Mouse (Mus musculus) megakaryocyte-erythroid progenitor cell, adult 5-6 weeks (primary cell): ENCODE results near the gene Olfr1260. TPM values are rescaled to one million over a fixed set of nuclear protein-coding genes. Genes with fewer than 3 reads are reported as not detected.

ENCODE experiments used
- ATAC-seq: replicated peaks from 2 replicates; pipeline ENCODE4 v1.8.0; 2016; ENCODE audit warnings: mild to moderate bottlenecking, inconsistent platforms; ENCODE audit not compliant: severe bottlenecking, poor library complexity, low FRiP score, low TSS enrichment
- total RNA-seq, 2 experiments: library from RNA; stranded (forward) in 1 of 2; stranded (reverse) in 1 of 2; fragments of 200-1000, 215-1000 nt in 1 of 2; fragments of >200 nt in 1 of 2; fragmentation: Nextera tagmentation in 1 of 2; gene quantifications; 2 replicates each; pipeline ENCODE4 v1.2.3; 2014 to 2017

Gene Olfr1260
- total RNA-seq (2014; fragmentation: Nextera tagmentation) (not detected in 2 replicates), total RNA-seq (2017) (not detected in 2 replicates)

DNA sequence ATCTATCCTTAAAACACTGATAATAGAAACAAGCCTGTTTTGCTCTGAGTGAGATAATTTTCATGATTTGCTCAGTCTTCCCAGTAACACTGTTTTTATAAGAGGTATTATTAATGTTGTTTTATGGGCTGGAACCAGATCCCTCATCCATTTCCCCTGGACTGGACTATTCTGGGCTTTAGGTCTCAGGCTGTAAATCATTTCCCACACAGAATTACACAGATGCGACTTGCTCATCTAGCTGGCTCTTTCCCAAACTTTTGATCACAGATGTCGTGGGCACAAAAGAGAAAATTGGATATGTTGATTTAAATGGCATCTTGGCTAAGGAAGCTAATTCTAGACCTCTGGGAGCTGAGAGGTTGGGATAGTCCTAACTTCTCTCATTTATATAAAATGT is at the start of gene Olfr1260:
Olfr1260 (plus strand) TSS at position 157 of the 400 bp plus-strand sequence.
- no peak for ATAC-seq

GRCm38 (mm10) chr2:89927009-89927408 is 47.1 kb upstream of the Olfr1260 start, which contains the start of gene Olfr1258:
TSS of gene Olfr1258 (plus strand) at chr2:89927309.
- ATAC-seq = no peak

DNA sequence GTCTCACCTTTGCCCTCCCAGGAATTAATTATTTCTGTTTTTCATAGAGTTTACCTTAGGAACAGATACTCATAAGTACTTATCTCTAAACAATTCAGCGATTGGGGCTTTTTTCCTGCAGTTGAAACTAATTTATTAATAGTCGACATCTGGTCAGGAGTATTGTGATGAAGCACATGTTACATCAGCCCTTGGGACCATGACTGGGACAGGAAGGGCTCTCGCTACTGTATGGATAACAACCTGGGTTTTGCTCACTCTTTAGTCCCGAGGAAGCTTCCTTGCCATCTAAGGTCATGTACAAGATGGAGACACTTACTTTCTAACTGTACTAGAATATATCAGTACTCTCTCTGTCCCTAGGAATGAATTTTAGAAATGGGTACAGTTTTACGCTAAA is 25.6 kb upstream of the Olfr1260 start, which contains the start of gene Olfr1259:
Olfr1259 (minus strand) TSS at position 101 of the 400 bp plus-strand sequence.
- no peak for ATAC-seq

- no peak for ATAC-seq
Observed at GRCm38 (mm10) chr2:89977709-89978108, 3.6 kb downstream of the Olfr1260 start.

- no peak for ATAC-seq
Observed at GRCm38 (mm10) chr2:89990921-89991320, 16.8 kb downstream of the Olfr1260 start, which contains the start of gene Olfr1261. TSS of gene Olfr1261 (plus strand) at chr2:89991221.

DNA sequence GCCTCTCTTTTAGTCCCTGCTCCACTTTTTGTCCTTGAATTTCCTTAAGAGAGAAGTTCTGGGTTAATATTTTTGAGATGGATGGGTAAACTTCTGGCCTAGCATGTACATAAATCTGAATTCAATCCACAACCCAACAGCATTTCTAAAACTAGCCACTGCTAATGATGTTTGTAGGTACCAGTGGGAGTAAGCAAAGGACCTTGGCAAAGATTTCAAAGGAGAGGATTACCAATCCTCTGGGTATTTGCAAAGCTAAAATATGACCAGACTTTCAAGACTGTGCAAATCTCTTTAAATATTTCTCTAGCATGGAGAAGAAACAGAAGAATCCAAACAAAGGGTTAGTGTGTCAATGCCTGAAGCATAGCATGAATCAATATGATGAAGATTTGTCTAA is 25.7 kb downstream of the Olfr1260 start, which contains the start of gene Olfr1262:
Olfr1262 (plus strand) TSS at position 301 of the 400 bp plus-strand sequence.
- no peak for ATAC-seq

DNA sequence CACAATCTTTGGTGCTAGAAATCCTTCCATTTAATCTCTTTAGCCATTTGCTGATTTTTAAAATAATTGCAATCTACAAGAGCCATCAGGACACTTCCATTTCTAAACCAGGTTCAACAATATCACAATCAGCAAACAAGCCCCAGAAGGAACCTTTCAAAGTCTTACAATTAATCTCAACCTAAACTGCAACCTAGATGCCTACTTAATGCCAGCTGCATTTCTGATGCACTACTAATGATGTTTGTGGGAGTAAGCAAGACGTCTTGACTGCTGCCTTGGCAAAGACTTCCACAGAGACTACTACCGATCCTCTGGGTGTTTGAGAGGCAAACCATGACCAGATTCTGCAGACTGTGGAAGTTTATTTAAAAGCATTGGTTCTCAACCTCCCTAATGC is 37.7 kb downstream of the Olfr1260 start, which contains the start of gene Olfr1263:
Olfr1263 (plus strand) TSS at position 301 of the 400 bp plus-strand sequence.
- no peak for ATAC-seq

DNA sequence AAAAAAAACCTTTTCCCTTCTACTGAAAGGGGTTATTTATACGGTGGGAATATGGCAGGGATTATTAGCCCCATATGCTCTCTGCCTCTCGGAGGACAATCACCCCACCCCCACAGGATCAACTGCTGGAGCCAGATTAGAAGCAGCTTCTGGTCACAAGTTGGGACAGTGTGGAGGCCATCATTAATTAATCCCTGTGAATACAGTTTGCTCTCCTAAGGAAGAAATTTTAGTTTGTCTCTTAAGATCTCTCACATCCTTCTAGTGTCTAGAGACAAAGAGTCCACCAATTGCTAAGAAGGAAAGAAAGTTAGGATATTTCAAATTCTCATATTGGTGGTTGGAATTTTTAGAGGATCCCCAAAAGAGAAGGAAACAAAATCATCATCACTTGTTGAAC is 51.3 kb downstream of the Olfr1260 start, which contains the start of gene Olfr1264:
Olfr1264 (minus strand) TSS at position 101 of the 400 bp plus-strand sequence.
- ATAC-seq = no peak

Other genes with a start within 250 kb of the Olfr1260 start
- gene Olfr1252, start 249.3 kb upstream of the Olfr1260 start, total RNA-seq (2014; fragmentation: Nextera tagmentation) = not detected in 2 replicates
- not detected in 2 replicates for gene Olfr1252, start 249.3 kb upstream of the Olfr1260 start, total RNA-seq (2017)
- not detected in 2 replicates for gene Olfr1253, start 217.2 kb upstream of the Olfr1260 start, total RNA-seq (2014; fragmentation: Nextera tagmentation)
- gene Olfr1253, start 217.2 kb upstream of the Olfr1260 start, total RNA-seq (2017) = not detected in 2 replicates
- gene Olfr1254, start 180.7 kb upstream of the Olfr1260 start, total RNA-seq (2014; fragmentation: Nextera tagmentation) = not detected in 2 replicates
- gene Olfr1254, start 180.7 kb upstream of the Olfr1260 start, total RNA-seq (2017) = not detected in 2 replicates
- not detected in 2 replicates for gene Olfr1255, start 162.3 kb upstream of the Olfr1260 start, total RNA-seq (2014; fragmentation: Nextera tagmentation)
- gene Olfr1255, start 162.3 kb upstream of the Olfr1260 start, total RNA-seq (2017) = not detected in 2 replicates
- gene Olfr1256, start 132.8 kb upstream of the Olfr1260 start, total RNA-seq (2014; fragmentation: Nextera tagmentation) = not detected in 2 replicates
- gene Olfr1256, start 132.8 kb upstream of the Olfr1260 start, total RNA-seq (2017) = not detected in 2 replicates
- not detected in 2 replicates for gene Olfr48, start 126.1 kb upstream of the Olfr1260 start, total RNA-seq (2014; fragmentation: Nextera tagmentation)
- not detected in 2 replicates for gene Olfr48, start 126.1 kb upstream of the Olfr1260 start, total RNA-seq (2017)
- not detected in 2 replicates for gene Olfr1257, start 95.9 kb upstream of the Olfr1260 start, total RNA-seq (2014; fragmentation: Nextera tagmentation)
- not detected in 2 replicates for gene Olfr1257, start 95.9 kb upstream of the Olfr1260 start, total RNA-seq (2017)
- not detected in 2 replicates for gene Olfr1258, start 47.0 kb upstream of the Olfr1260 start, total RNA-seq (2014; fragmentation: Nextera tagmentation)
- gene Olfr1258, start 47.0 kb upstream of the Olfr1260 start, total RNA-seq (2017) = not detected in 2 replicates
- not detected in 2 replicates for gene Olfr1259, start 25.7 kb upstream of the Olfr1260 start, total RNA-seq (2014; fragmentation: Nextera tagmentation)
- not detected in 2 replicates for gene Olfr1259, start 25.7 kb upstream of the Olfr1260 start, total RNA-seq (2017)
- not detected in 2 replicates for gene Olfr1261, start 16.9 kb downstream of the Olfr1260 start, total RNA-seq (2014; fragmentation: Nextera tagmentation)
- not detected in 2 replicates for gene Olfr1261, start 16.9 kb downstream of the Olfr1260 start, total RNA-seq (2017)
- gene Olfr1262, start 25.8 kb downstream of the Olfr1260 start, total RNA-seq (2014; fragmentation: Nextera tagmentation) = not detected in 2 replicates
- gene Olfr1262, start 25.8 kb downstream of the Olfr1260 start, total RNA-seq (2017) = not detected in 2 replicates
- gene Olfr1263, start 37.8 kb downstream of the Olfr1260 start, total RNA-seq (2014; fragmentation: Nextera tagmentation) = not detected in 2 replicates
- gene Olfr1263, start 37.8 kb downstream of the Olfr1260 start, total RNA-seq (2017) = not detected in 2 replicates
- gene Olfr1264, start 51.2 kb downstream of the Olfr1260 start, total RNA-seq (2014; fragmentation: Nextera tagmentation) = not detected in 2 replicates
- not detected in 2 replicates for gene Olfr1264, start 51.2 kb downstream of the Olfr1260 start, total RNA-seq (2017)
- gene Olfr1265, start 61.0 kb downstream of the Olfr1260 start, total RNA-seq (2014; fragmentation: Nextera tagmentation) = not detected in 2 replicates
- gene Olfr1265, start 61.0 kb downstream of the Olfr1260 start, total RNA-seq (2017) = not detected in 2 replicates
- not detected in 2 replicates for gene Olfr140, start 89.3 kb downstream of the Olfr1260 start, total RNA-seq (2014; fragmentation: Nextera tagmentation)
- gene Olfr140, start 89.3 kb downstream of the Olfr1260 start, total RNA-seq (2017) = not detected in 2 replicates
- gene Olfr1269, start 147.1 kb downstream of the Olfr1260 start, total RNA-seq (2014; fragmentation: Nextera tagmentation) = not detected in 2 replicates
- not detected in 2 replicates for gene Olfr1269, start 147.1 kb downstream of the Olfr1260 start, total RNA-seq (2017)
- gene Olfr32, start 168.0 kb downstream of the Olfr1260 start, total RNA-seq (2014; fragmentation: Nextera tagmentation) = not detected in 2 replicates
- not detected in 2 replicates for gene Olfr32, start 168.0 kb downstream of the Olfr1260 start, total RNA-seq (2017)
- not detected in 2 replicates for gene Olfr1270, start 178.8 kb downstream of the Olfr1260 start, total RNA-seq (2014; fragmentation: Nextera tagmentation)
- not detected in 2 replicates for gene Olfr1270, start 178.8 kb downstream of the Olfr1260 start, total RNA-seq (2017)